Mouse (Mus musculus) kidney, postnatal 36 days (tissue): ENCODE results near the gene Ntm.

ENCODE experiments used
- DNase-seq, 2 experiments: peaks; one replicate each; pipeline ENCODE4 v3.0.0; 2021 to 2022; ENCODE audit warnings: mixed read lengths in 2 of 2

Ntm gene

GRCm38 (mm10) chr9:29296752-29297151 is 666.2 kb downstream of the Ntm start:
- DNase-seq = no peak

GRCm38 (mm10) chr9:29288003-29288704 is 674.8 kb downstream of the Ntm start:
- no peak for DNase-seq

DNA sequence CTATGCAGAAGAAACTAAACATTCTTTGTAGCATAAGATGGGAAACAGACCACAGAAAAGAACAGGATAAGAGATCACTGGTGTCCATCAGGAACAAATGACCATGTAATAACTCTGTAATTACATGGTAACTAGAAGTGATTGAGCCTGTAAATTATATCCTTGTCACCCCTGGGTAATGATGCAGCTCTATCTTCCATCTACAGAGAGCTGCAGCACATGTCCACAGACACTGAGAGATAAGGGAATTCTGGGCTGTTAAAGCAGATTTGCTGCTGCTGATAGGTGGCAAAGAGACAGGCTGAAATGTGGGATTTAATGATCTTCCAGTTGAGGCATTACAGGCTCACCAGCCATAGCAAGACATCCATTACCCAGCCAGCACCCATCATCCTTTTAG is 677.8 kb downstream of the Ntm start:
- DNase-seq = no peak

DNA sequence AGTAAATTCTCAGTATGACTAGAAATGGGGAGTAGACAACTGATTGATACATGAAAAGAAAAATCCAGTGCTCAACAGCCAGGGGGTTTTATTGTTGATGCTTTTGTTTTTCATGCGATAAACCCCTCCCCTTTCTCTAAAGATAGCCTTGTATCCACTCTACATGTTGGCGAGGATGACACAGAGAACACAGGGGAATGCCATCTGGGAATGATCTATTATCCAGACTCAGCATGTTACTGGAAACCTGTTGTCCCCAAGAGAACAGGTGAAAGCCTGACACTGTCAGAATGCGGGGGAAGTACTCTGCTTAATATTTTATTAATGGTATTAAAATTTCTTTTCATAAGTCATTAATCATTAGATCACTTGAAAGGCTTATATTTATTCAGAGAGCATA is 690.1 kb downstream of the Ntm start:
- DNase-seq = no peak

DNA sequence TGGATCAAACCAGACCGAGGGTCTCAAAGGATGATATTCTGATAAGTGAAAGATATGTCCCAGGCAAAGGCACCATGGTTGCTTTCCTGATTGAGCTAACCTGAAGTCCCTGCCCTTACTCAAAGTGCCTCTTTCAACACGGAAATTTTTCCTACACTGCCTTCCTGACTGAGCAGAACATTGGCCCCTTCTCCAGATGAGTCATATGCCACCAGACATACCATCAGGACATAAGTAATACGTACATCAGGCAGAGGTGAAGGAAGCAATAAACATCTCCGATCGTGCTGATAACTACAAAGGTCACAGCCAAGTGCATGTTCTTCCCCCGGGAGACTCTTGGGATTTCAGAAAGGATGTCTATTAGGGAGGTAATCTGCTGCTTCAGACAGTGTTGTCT is 693.0 kb downstream of the Ntm start:
- no peak for DNase-seq

DNA sequence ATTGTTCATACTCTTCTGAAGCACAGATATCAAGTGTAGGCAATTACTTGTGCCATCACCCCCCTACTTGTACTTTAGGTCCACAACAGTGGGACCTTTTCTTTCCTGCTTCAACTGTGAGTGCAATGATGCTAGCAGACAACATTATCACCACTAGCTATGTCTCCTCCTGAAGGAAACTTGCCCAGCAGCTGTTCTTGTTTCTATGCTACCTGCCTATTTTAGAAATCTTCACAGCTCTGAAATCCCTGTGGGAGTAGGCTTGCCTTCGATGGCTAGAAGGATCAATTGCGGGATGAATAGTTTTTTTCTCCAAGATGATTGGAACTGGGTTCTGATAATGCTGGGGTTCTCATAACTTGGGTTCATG is 693.7 kb downstream of the Ntm start:
- no peak for DNase-seq

- no peak for DNase-seq
These were observed 694.2 kb downstream of the Ntm start for GRCm38 (mm10) chr9:29268583-29269276.

DNA sequence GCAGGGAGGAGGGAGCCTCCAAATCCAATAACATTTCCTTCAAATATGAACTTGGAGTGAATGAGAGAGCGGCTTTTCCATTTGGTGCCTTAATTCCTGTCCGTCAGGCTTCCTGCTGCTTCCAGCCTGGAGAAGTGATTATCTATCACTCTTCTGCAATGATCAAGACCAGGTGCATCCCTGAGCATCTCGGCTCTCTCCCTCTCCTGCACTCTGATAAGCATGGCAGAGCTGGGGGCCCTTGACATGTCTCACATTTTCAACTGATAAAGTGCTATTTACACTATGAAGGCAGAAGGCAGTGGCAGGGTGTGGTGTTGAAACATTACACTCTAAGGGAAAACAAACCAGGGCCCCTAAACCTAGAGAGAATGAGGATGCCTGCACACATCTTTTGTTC is 695.3 kb downstream of the Ntm start:
- no peak for DNase-seq

DNA sequence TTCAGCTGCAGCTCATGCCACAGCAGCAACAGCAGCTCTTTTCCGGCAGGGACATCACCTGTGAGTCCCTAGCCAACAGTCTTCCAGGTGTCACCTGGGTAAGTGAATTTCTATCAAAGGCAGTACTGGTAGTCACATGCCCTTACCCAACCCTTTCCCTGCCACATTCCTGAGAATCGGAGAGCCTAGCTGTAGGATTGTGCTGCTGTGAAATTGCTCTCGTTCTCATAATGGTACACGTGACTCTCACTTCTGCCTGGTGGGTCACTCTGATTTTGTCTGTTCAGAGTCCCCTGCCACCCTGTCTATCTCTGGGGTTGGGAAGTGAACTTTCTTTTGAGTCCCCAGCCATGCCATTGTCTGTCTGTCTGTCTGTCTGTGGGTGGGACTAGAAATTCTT is 697.8 kb downstream of the Ntm start:
- DNase-seq = no peak

GRCm38 (mm10) chr9:29262836-29263235 is 700.1 kb downstream of the Ntm start:
- no peak for DNase-seq

- no peak for DNase-seq
These were observed 710.1 kb downstream of the Ntm start for GRCm38 (mm10) chr9:29252866-29253265.

DNA sequence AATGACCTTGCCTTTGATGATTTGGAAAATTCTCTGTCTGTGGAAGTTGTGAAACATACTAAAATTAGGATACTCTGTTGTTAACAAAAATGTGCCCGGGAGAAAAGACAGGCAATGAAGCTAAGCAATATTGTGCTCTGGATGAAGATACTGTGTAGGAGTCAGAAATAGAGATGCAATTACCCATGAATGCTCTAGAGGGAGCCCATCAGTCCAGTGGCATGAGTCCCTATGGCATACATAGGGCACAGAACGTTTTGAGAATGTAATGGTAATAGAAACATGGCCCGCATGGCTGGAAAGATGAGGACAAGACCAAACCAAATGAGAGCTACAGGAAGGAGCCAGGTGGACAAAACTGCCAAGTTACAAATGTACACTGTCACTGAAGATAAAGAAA is 712.1 kb downstream of the Ntm start:
- no peak for DNase-seq

- no peak for DNase-seq
These were observed 715.1 kb downstream of the Ntm start for GRCm38 (mm10) chr9:29247812-29248211.

GRCm38 (mm10) chr9:29244006-29244405 is 718.9 kb downstream of the Ntm start:
- DNase-seq = no peak

- DNase-seq = no peak
These were observed 720.2 kb downstream of the Ntm start for GRCm38 (mm10) chr9:29242497-29243422.

GRCm38 (mm10) chr9:29240797-29241196 is 722.1 kb downstream of the Ntm start:
- DNase-seq = no peak

DNA sequence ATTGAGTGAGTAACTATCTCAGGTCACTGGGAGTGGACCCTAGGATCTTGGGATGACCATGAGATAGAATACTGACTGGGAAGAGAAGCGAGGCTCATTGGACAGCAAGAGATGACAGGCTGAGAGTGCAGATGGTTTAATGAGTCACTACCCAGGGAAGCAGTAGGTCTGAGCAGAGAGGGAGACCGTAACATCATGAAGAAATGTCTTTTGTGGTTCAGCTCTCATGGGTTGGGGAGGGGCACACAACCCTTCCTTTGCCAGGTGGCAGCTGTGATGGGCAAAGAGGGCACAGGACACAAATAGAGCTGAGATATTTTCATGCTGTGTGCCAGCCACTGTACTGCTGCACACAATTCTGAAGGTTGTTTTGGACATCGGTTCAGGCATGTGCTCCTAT is 724.0 kb downstream of the Ntm start:
- DNase-seq = no peak

GRCm38 (mm10) chr9:29236752-29237151 is 726.2 kb downstream of the Ntm start:
- DNase-seq = no peak

- no peak for DNase-seq
These were observed 735.2 kb downstream of the Ntm start for GRCm38 (mm10) chr9:29227747-29228146.

DNA sequence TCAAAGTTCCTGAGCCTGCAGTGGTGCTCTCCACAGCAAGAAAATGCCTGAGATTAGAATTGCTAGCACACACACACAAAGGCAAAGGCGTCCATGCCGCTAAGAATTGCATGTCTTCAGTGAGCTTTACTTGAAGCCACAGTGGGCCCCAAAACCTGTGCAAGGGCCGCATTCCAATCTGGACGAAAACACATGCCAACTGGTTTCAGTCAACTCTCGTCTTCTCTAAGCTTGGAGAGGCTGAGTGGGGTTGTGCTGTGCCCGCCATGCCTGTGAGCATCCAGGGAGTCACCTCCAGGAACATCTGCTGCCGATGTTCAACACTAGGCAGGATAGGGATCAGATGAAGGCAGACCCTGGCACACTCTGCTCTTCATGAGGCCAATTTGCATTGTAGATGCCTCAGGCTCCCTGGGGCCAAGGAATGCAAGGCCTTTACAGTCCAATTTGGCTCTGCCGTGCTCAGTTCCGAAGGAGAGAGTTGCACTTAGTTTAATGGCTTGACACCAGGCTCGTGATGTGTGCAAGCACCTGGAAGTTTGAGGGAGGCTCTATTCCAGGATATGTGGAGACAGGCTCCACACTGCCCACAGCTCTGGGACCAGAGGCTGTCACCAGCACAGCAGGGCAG is 739.9 kb downstream of the Ntm start:
- DNase-seq = no peak

DNA sequence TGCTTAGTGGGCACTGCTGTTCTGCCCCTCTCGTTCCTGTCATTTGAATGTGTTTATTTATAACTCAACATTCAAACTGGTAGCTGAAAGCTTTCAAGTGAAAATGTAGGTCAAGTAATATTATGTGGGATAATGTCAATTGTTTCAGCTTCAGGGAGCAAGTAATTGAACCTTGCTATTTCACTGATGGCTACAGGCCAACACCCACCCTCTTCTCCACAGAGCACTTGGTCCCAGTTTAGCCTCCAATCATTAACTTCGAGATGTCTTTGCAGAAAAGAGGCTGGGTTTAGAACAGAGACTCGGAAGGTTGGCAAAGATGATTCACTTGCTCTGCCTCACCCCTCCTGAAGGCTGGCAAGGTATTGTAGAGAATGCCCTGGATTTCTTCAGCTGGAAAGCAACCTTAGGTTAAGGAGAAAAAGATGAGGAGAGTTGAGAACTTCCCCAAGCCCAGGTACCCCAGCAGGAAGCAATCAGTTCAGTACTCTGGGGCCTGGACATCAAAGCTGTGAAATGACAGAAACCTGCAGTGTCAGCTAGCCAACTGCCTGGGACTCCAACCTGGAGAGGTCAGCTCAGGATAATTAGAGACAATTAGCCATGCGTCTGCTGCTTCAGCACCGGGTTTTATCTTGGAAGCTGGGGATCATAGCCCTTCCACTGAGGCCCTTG is 741.9 kb downstream of the Ntm start:
- peak; percentile 7 to 42 for DNase-seq

DNA sequence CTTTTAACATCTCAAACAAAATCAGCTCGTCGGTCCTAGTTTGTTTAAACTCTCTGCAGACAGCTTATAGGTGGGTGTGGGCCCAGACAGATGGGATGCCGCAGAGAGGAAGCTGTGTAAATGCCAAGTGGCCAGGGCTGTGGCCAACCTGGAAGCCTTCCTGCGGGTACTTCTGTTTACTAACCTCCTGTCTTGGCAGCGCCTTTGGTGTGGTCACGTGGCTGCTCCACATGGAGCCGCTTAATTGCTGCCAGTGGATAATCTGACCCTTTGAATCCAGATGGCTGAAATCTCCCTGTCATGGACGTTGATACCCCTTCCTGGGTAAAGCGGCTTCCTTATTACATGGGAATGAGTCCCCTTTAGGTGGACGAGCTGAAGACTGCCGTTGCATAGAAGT is 742.4 kb downstream of the Ntm start:
- peak; percentile 4 to 28 for DNase-seq

- DNase-seq = no peak
These were observed 745.0 kb downstream of the Ntm start for GRCm38 (mm10) chr9:29217951-29218350.
